Mouse (Mus musculus) embryonic facial prominence, embryonic 15.5 days (tissue): ENCODE data around the gene Gtf2i. TPM values are rescaled to one million over a fixed set of nuclear protein-coding genes. Genes with fewer than 3 reads are reported as not detected.

Source experiments
- ATAC-seq: fragments of 200-750 bp; cut with Nextera tagmentation; 2 replicates; pipeline ENCODE4 v1.8.0; 2017; ENCODE audit warnings: low read depth, moderate TSS enrichment; ENCODE audit not compliant: insufficient number of reproducible peaks, low FRiP score, low TSS enrichment
- H3K27ac ChIP-seq: fragments of 300-500 bp; sonication (generic); replicated peaks from 2 replicates; pipeline ENCODE4 v1.5.1; 2015; ENCODE audit warnings: mild to moderate bottlenecking, inconsistent platforms
- H3K27me3 ChIP-seq: fragments of 300-500 bp; sonication (generic); 2 replicates; pipeline ENCODE4 v1.6.1; 2015; ENCODE audit warnings: inconsistent platforms
- H3K36me3 ChIP-seq: fragments of 300-500 bp; sonication (generic); 2 replicates; pipeline ENCODE4 v1.6.1; 2015; ENCODE audit warnings: mild to moderate bottlenecking, inconsistent platforms
- H3K4me1 ChIP-seq: fragments of 300-500 bp; sonication (generic); 2 replicates; pipeline ENCODE4 v1.6.1; 2015; ENCODE audit warnings: inconsistent platforms
- H3K4me2 ChIP-seq: fragments of 300-500 bp; sonication (generic); replicated peaks from 2 replicates; pipeline ENCODE4 v1.6.1; 2015; ENCODE audit warnings: mild to moderate bottlenecking, inconsistent platforms
- H3K4me3 ChIP-seq: fragments of 300-500 bp; sonication (generic); replicated peaks from 2 replicates; pipeline ENCODE4 v1.5.1; 2015; ENCODE audit warnings: mild to moderate bottlenecking, inconsistent platforms
- H3K9ac ChIP-seq: fragments of 300-500 bp; sonication (generic); 2 replicates; pipeline ENCODE4 v1.6.1; 2015; ENCODE audit warnings: inconsistent platforms
- H3K9me3 ChIP-seq: fragments of 300-500 bp; sonication (generic); replicated peaks from 2 replicates; pipeline ENCODE4 v1.6.1; 2016; ENCODE audit warnings: inconsistent platforms
- WGBS: fragments of 180-500 bp; shearing (Covaris S2); methylation state at CpG from one replicate; pipeline ENCODE4 v1.1.7; 2015; 5-methylcytosine and 5-hydroxymethylcytosine counted together
- microRNA-seq: library from miRNA; unstranded; fragments of <30 nt; microRNA quantifications from one replicate; pipeline ENCODE4, GENCODE M21; 2016; ENCODE audit warnings: borderline number of aligned reads
- polyA plus RNA-seq: library from polyadenylated mRNA; unstranded; fragments of >200 nt; fragmentation: Nextera tagmentation; extraction: Ambion mirVana; gene quantifications from 2 replicates; pipeline ENCODE4 v1.2.1, GENCODE M21; 2015

The Gtf2i gene
- polyA plus RNA-seq, 1 experiment from 2014 or later: 202 TPM

GRCm38 (mm10) chr5:134206721-134207120, 107.8 kb downstream of the Gtf2i start:
- no peak overlapping the region for H3K4me2 ChIP-seq
- H3K36me3 ChIP-seq: peaks cover 31% of the 10 kb centered on the region
- 76% methylated on average over 10 of the region's 10 CpGs for WGBS
- ATAC-seq: no peak
- no peaks in the 10 kb centered on the region for H3K4me1 ChIP-seq
- H3K9ac ChIP-seq: no peak overlapping the region
- H3K9me3 ChIP-seq: no peaks in the 10 kb centered on the region
- H3K27ac ChIP-seq: no peak overlapping the region
- no peaks in the 10 kb centered on the region for H3K27me3 ChIP-seq
- no peak overlapping the region for H3K4me3 ChIP-seq

DNA sequence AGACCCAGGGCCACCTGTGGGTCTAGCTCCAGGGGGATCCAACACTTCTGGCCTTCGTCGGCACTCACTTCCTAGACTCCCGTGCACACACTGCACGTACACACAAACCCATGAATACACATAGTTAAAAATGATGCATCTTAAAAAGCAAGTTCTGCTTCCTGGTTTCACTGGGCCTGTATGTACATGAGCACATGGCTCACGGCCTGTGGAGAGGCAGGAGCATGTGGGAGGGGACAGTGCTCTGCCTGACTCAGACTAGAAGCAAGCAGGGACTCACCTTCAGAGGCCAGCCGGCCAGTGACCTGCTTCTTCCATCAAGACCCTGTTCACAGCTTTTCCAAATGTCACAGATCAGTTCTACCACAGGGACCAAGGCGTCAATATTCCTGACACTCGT, 120.9 kb downstream of the Gtf2i start:
- Histone ChIP-seq H3K36me3 (peaks cover 28% of the 10 kb centered on the region), H3K4me1 (no peaks in the 10 kb centered on the region), H3K4me2 (no peak overlapping the region), H3K27ac (no peak overlapping the region), H3K27me3 (no peaks in the 10 kb centered on the region), H3K9ac (no peak overlapping the region), H3K9me3 (no peaks in the 10 kb centered on the region), H3K4me3 (no peak overlapping the region)
- 85% methylated on average over 8 of the region's 8 CpGs for WGBS
- no peak for ATAC-seq

- H3K27me3 ChIP-seq: no peaks in the 10 kb centered on the region
- 88% methylated on average over 7 of the region's 7 CpGs for WGBS
- H3K4me3 ChIP-seq: no peak overlapping the region
- H3K9ac ChIP-seq: no peak overlapping the region
- H3K36me3 ChIP-seq: peaks cover 6% of the 10 kb centered on the region; the same call in 1 of the 2 replicates
- peaks cover 3% of the 10 kb centered on the region for H3K4me1 ChIP-seq
- H3K9me3 ChIP-seq: no peaks in the 10 kb centered on the region
- no peak overlapping the region for H3K27ac ChIP-seq
- no peak for ATAC-seq
- no peak overlapping the region for H3K4me2 ChIP-seq
Observed at GRCm38 (mm10) chr5:134188571-134188970, 126.0 kb downstream of the Gtf2i start.

Small RNA genes lying within 50 kb of the gene (microRNA-seq; reads per million reads assigned to microRNA genes)
- not detected for gene Mir3965

Other genes starting within 250 kb of the Gtf2i start
- 9.1 and 9.7 TPM in 2 replicates for gene Castor2, start 215.0 kb downstream of the Gtf2i start, polyA plus RNA-seq
- gene Rcc1l, start 138.0 kb downstream of the Gtf2i start, polyA plus RNA-seq: 26.1 and 29.4 TPM in 2 replicates
- gene Gtf2ird2, start 130.7 kb downstream of the Gtf2i start, polyA plus RNA-seq: 8.8 and 9.0 TPM in 2 replicates
- gene Ncf1, start 85.1 kb downstream of the Gtf2i start, polyA plus RNA-seq: 10.2 and 10.3 TPM in 2 replicates
- gene Gtf2ird1, start 142.0 kb upstream of the Gtf2i start, polyA plus RNA-seq: 114 and 123 TPM in 2 replicates
- gene Clip2, start 237.7 kb upstream of the Gtf2i start, polyA plus RNA-seq: 4.3 and 4.4 TPM in 2 replicates
- 0.26 and 0.41 TPM in 2 replicates for gene Syna, start 245.4 kb upstream of the Gtf2i start, polyA plus RNA-seq